Mouse (Mus musculus): ENCODE data around the gene Magi2.
"Not testable (repeated sequence)": the region's sequence is repeated elsewhere in the genome, so short reads cannot be mapped to it uniquely, and the experiment has no call there.

Gene Magi2

GRCm38 (mm10) chr5:19429290-19429689 is 202.5 kb downstream of the Magi2 start:
- DNase-seq (ENCODE audit: low read depth, low spot score): no peak

GRCm38 (mm10) chr5:19462541-19462940 is 235.7 kb downstream of the Magi2 start:
- no peak for DNase-seq (ENCODE audit: low read depth, low spot score)

GRCm38 (mm10) chr5:19465383-19465782 is 238.5 kb downstream of the Magi2 start:
- no peak for DNase-seq (ENCODE audit: low read depth, low spot score)

GRCm38 (mm10) chr5:19472851-19473439 is 246.1 kb downstream of the Magi2 start:
- DNase-seq (ENCODE audit: low read depth, low spot score): no peak

GRCm38 (mm10) chr5:19482981-19483380 is 256.1 kb downstream of the Magi2 start:
- no peak for DNase-seq (ENCODE audit: low read depth, low spot score)

GRCm38 (mm10) chr5:19487947-19488346 is 261.1 kb downstream of the Magi2 start:
- no peak for DNase-seq (ENCODE audit: low read depth, low spot score)

- no peak for DNase-seq (ENCODE audit: low read depth, low spot score)
Measured at GRCm38 (mm10) chr5:19501005-19501404, 274.2 kb downstream of the Magi2 start.

GRCm38 (mm10) chr5:19522168-19522567 is 295.3 kb downstream of the Magi2 start:
- peak; percentile 24 for DNase-seq (ENCODE audit: low read depth, low spot score)

- no peak for DNase-seq (ENCODE audit: low read depth, low spot score)
Measured at GRCm38 (mm10) chr5:19539348-19539747, 312.5 kb downstream of the Magi2 start.

- no peak for DNase-seq (ENCODE audit: low read depth, low spot score)
Measured at GRCm38 (mm10) chr5:19546424-19546823, 319.6 kb downstream of the Magi2 start.

- no peak for DNase-seq (ENCODE audit: low read depth, low spot score)
Measured at GRCm38 (mm10) chr5:19546900-19547299, 320.1 kb downstream of the Magi2 start.

GRCm38 (mm10) chr5:19553510-19553909 is 326.7 kb downstream of the Magi2 start:
- no peak for DNase-seq (ENCODE audit: low read depth, low spot score)

GRCm38 (mm10) chr5:19565636-19566035 is 338.8 kb downstream of the Magi2 start:
- no peak for DNase-seq (ENCODE audit: low read depth, low spot score)

GRCm38 (mm10) chr5:19566136-19566535 is 339.3 kb downstream of the Magi2 start:
- DNase-seq (ENCODE audit: low read depth, low spot score): not testable (repeated sequence)

- DNase-seq (ENCODE audit: low read depth, low spot score): no peak
Measured at GRCm38 (mm10) chr5:19607700-19608099, 380.9 kb downstream of the Magi2 start.

- DNase-seq (ENCODE audit: low read depth, low spot score): no peak
Measured at GRCm38 (mm10) chr5:19611788-19612187, 385.0 kb downstream of the Magi2 start.

GRCm38 (mm10) chr5:19621678-19622077 is 394.8 kb downstream of the Magi2 start:
- no peak for DNase-seq (ENCODE audit: low read depth, low spot score)

- DNase-seq (ENCODE audit: low read depth, low spot score): no peak
Measured at GRCm38 (mm10) chr5:19633976-19634375, 407.1 kb downstream of the Magi2 start.

- no peak for DNase-seq (ENCODE audit: low read depth, low spot score)
Measured at GRCm38 (mm10) chr5:19637789-19638188, 411.0 kb downstream of the Magi2 start.

GRCm38 (mm10) chr5:19655986-19656385 is 429.1 kb downstream of the Magi2 start:
- DNase-seq (ENCODE audit: low read depth, low spot score): no peak

- no peak for DNase-seq (ENCODE audit: low read depth, low spot score)
Measured at GRCm38 (mm10) chr5:19666416-19666815, 439.6 kb downstream of the Magi2 start.

GRCm38 (mm10) chr5:19717296-19717695 is 490.5 kb downstream of the Magi2 start:
- no peak for DNase-seq (ENCODE audit: low read depth, low spot score)

- DNase-seq (ENCODE audit: low read depth, low spot score): no peak
Measured at GRCm38 (mm10) chr5:19726277-19726676, 499.4 kb downstream of the Magi2 start.

GRCm38 (mm10) chr5:19745376-19745775 is 518.5 kb downstream of the Magi2 start:
- DNase-seq (ENCODE audit: low read depth, low spot score): no peak

Data from CD4-positive, CD25-positive, alpha-beta regulatory T cell, adult 2 months (primary cell).